Mouse (Mus musculus): ENCODE data around the gene Olfr1034. TPM values are rescaled to one million over a fixed set of nuclear protein-coding genes. Genes with fewer than 3 reads are reported as not detected.
"Not testable (repeated sequence)": the region's sequence is repeated elsewhere in the genome, so short reads cannot be mapped to it uniquely, and the experiment has no call there.

Olfr1034 gene
- polyA plus RNA-seq (2015; fragmentation: Nextera tagmentation; extraction: Ambion mirVana): 0.04 and 0.11 TPM in 2 replicates

GRCm38 (mm10) chr2:86045561-86045960, at the start of gene Olfr1034:
Olfr1034 (plus strand) TSS chr2:86045861.
- Histone ChIP-seq H3K36me3 (no peaks in the 10 kb centered on the region), H3K4me1 (replicated peaks) (no peaks in the 10 kb centered on the region), H3K27me3 (no peaks in the 10 kb centered on the region), H3K4me2 (no peak within 1 kb of the TSS), H3K9me3 (replicated peaks) (no peaks in the 10 kb centered on the region), H3K27ac (no peak within 1 kb of the TSS), H3K4me3 (no peak within 1 kb of the TSS), H3K9ac (no peak within 1 kb of the TSS)
- no peak for ATAC-seq (replicated peaks; ENCODE audit: insufficient number of reproducible peaks, insufficient read depth, low FRiP score, low read depth)

- 77% methylated on average over 7 of the region's 7 CpGs for WGBS
- ATAC-seq (replicated peaks; ENCODE audit: insufficient number of reproducible peaks, insufficient read depth, low FRiP score, low read depth): no peak
These were observed 40.4 kb upstream of the Olfr1034 start, which contains the start of gene Olfr1032 for GRCm38 (mm10) chr2:86005240-86005639. Olfr1032 (plus strand) TSS chr2:86005540.

GRCm38 (mm10) chr2:86020406-86020805, 25.3 kb upstream of the Olfr1034 start, which contains the start of gene Olfr1033:
Olfr1033 (plus strand) TSS chr2:86020633.
- H3K4me1 ChIP-seq (replicated peaks); H3K36me3 ChIP-seq; ATAC-seq (replicated peaks; ENCODE audit: insufficient number of reproducible peaks, insufficient read depth, low FRiP score, low read depth); H3K9me3 ChIP-seq (replicated peaks); H3K27me3 ChIP-seq: not testable (repeated sequence)
- peak within 1 kb of the TSS; percentile 63 for H3K4me2 ChIP-seq
- peak within 1 kb of the TSS; percentile 47 for H3K4me3 ChIP-seq
- WGBS: 0% methylated on average over 11 of the region's 11 CpGs
- H3K27ac ChIP-seq: peak within 1 kb of the TSS; percentile 80
- peak within 1 kb of the TSS; percentile 53 for H3K9ac ChIP-seq

More at GRCm38 (mm10) chr2:86005240-86005639, 40.4 kb upstream of the Olfr1034 start, which contains the start of gene Olfr1032:
- Histone ChIP-seq H3K27ac (no peak within 1 kb of the TSS), H3K4me3 (no peak within 1 kb of the TSS), H3K4me1 (replicated peaks) (no peaks in the 10 kb centered on the region), H3K9me3 (replicated peaks) (no peaks in the 10 kb centered on the region), H3K9ac (no peak within 1 kb of the TSS), H3K4me2 (no peak within 1 kb of the TSS), H3K36me3 (no peaks in the 10 kb centered on the region), H3K27me3 (no peaks in the 10 kb centered on the region)

- not testable (repeated sequence) for H3K4me1 ChIP-seq (replicated peaks); H3K4me3 ChIP-seq; H3K27ac ChIP-seq; H3K27me3 ChIP-seq; H3K36me3 ChIP-seq; ATAC-seq (replicated peaks; ENCODE audit: insufficient number of reproducible peaks, insufficient read depth, low FRiP score, low read depth); H3K9me3 ChIP-seq (replicated peaks); H3K4me2 ChIP-seq; H3K9ac ChIP-seq
- WGBS: 25% methylated on average over 5 of the region's 9 CpGs
These were observed 24.1 kb upstream of the Olfr1034 start for GRCm38 (mm10) chr2:86021518-86021917.

- H3K9ac ChIP-seq; H3K4me1 ChIP-seq (replicated peaks): not testable (repeated sequence)
These were observed 5.1 kb downstream of the Olfr1034 start for GRCm38 (mm10) chr2:86050777-86051176.

GRCm38 (mm10) chr2:86063766-86064165, 18.1 kb downstream of the Olfr1034 start:
- 90% methylated on average over 2 of the region's 2 CpGs for WGBS
- not testable (repeated sequence) for H3K36me3 ChIP-seq; ATAC-seq (replicated peaks; ENCODE audit: insufficient number of reproducible peaks, insufficient read depth, low FRiP score, low read depth); H3K27me3 ChIP-seq; H3K9me3 ChIP-seq (replicated peaks); H3K27ac ChIP-seq; H3K4me3 ChIP-seq; H3K4me2 ChIP-seq; H3K9ac ChIP-seq; H3K4me1 ChIP-seq (replicated peaks)

More at GRCm38 (mm10) chr2:86050777-86051176, 5.1 kb downstream of the Olfr1034 start:
- not testable (repeated sequence) for ATAC-seq (replicated peaks; ENCODE audit: insufficient number of reproducible peaks, insufficient read depth, low FRiP score, low read depth); H3K9me3 ChIP-seq (replicated peaks); H3K27ac ChIP-seq; H3K4me3 ChIP-seq; H3K27me3 ChIP-seq; H3K36me3 ChIP-seq; H3K4me2 ChIP-seq

GRCm38 (mm10) chr2:86070189-86070588, 24.5 kb downstream of the Olfr1034 start:
- ATAC-seq (replicated peaks; ENCODE audit: insufficient number of reproducible peaks, insufficient read depth, low FRiP score, low read depth): no peak
- WGBS: 91% methylated on average over 8 of the region's 8 CpGs
- H3K36me3 ChIP-seq: no peaks in the 10 kb centered on the region
- H3K27me3 ChIP-seq: no peaks in the 10 kb centered on the region
- no peaks in the 10 kb centered on the region for H3K9me3 ChIP-seq (replicated peaks)
- no peak overlapping the region for H3K27ac ChIP-seq
- no peak overlapping the region for H3K9ac ChIP-seq
- no peak overlapping the region for H3K4me2 ChIP-seq
- H3K4me3 ChIP-seq: no peak overlapping the region
- no peaks in the 10 kb centered on the region for H3K4me1 ChIP-seq (replicated peaks)

GRCm38 (mm10) chr2:86073692-86074091, 28.0 kb downstream of the Olfr1034 start, which contains the start of gene Olfr1036:
Olfr1036 (plus strand) TSS chr2:86073992.
- not testable (repeated sequence) for H3K27ac ChIP-seq; H3K9me3 ChIP-seq (replicated peaks); H3K27me3 ChIP-seq; H3K9ac ChIP-seq; H3K4me2 ChIP-seq; H3K36me3 ChIP-seq; ATAC-seq (replicated peaks; ENCODE audit: insufficient number of reproducible peaks, insufficient read depth, low FRiP score, low read depth); H3K4me3 ChIP-seq; H3K4me1 ChIP-seq (replicated peaks)

GRCm38 (mm10) chr2:86080478-86080877, 34.8 kb downstream of the Olfr1034 start:
- 74% methylated on average over 1 of the region's 1 CpGs for WGBS
- H3K36me3 ChIP-seq; H3K9ac ChIP-seq; H3K27ac ChIP-seq; H3K9me3 ChIP-seq (replicated peaks); H3K4me3 ChIP-seq; ATAC-seq (replicated peaks; ENCODE audit: insufficient number of reproducible peaks, insufficient read depth, low FRiP score, low read depth); H3K4me2 ChIP-seq; H3K4me1 ChIP-seq (replicated peaks); H3K27me3 ChIP-seq: not testable (repeated sequence)

GRCm38 (mm10) chr2:86087285-86087684, 41.6 kb downstream of the Olfr1034 start, which contains the start of gene Olfr1037:
Olfr1037 (minus strand) TSS chr2:86087385.
- no peak within 1 kb of the TSS for H3K27ac ChIP-seq
- no peaks in the 10 kb centered on the region for H3K36me3 ChIP-seq
- no peak for ATAC-seq (replicated peaks; ENCODE audit: insufficient number of reproducible peaks, insufficient read depth, low FRiP score, low read depth)
- WGBS: 81% methylated on average over 2 of the region's 2 CpGs
- no peak within 1 kb of the TSS for H3K4me2 ChIP-seq
- no peaks in the 10 kb centered on the region for H3K9me3 ChIP-seq (replicated peaks)
- no peaks in the 10 kb centered on the region for H3K27me3 ChIP-seq
- no peaks in the 10 kb centered on the region for H3K4me1 ChIP-seq (replicated peaks)
- H3K4me3 ChIP-seq: no peak within 1 kb of the TSS
- H3K9ac ChIP-seq: no peak within 1 kb of the TSS
